Mouse (Mus musculus) liver, adult 2 months (tissue): ENCODE data around the gene Dus2.

Experiments
- CTCF ChIP-seq: fragments of 200-500 bp; IDR thresholded peaks from 2 replicates; pipeline ENCODE4 v1.5.1; 2011; ENCODE audit warnings: low read depth, low read length, control low read depth
- POLR2A ChIP-seq: fragments of 200-500 bp; IDR thresholded peaks from 2 replicates; pipeline ENCODE4 v1.6.1; 2011; ENCODE audit warnings: low read length, control low read depth; ENCODE audit not compliant: insufficient read depth; ENCODE audit errors: extremely low read depth

- TF ChIP-seq CTCF, result no peak
- no peak for TF ChIP-seq POLR2A
Observed at GRCm38 (mm10) chr8:105991546-105991945, 409 bp downstream of the Dus2 start.
